Mouse (Mus musculus): ENCODE results near the gene Cabs1.

- no peak for TF ChIP-seq CHD2 (IDR thresholded peaks at IDR 0.05; ENCODE audit: low read depth, low read length)
- TF ChIP-seq ZC3H11A (IDR thresholded peaks at IDR 0.05; ENCODE audit: borderline replicate concordance, low read depth, low read length), result no peak
These were observed 3.4 kb downstream of the Cabs1 start for GRCm38 (mm10) chr5:87982468-87983214.

Measured in ES-E14 (cell line).